Mouse (Mus musculus) liver, adult 2 months (tissue): ENCODE measurements around the gene Muc5ac. TPM values are rescaled to one million over a fixed set of nuclear protein-coding genes. Genes with fewer than 3 reads are reported as not detected.

Experiments used
- DNase-seq: peaks from one replicate; pipeline ENCODE4 v3.0.0-alpha.2; 2011; ENCODE audit warnings: low read depth, low spot score; ENCODE audit errors: extremely low read depth
- H3K27ac ChIP-seq: fragments of 200-500 bp; replicated peaks from 2 replicates; pipeline ENCODE4 v1.5.1; 2012; ENCODE audit warnings: low read depth, mild to moderate bottlenecking, control low read depth, inconsistent platforms, low read length; ENCODE audit not compliant: insufficient read depth
- H3K27me3 ChIP-seq: fragments of 200-500 bp; 2 replicates; pipeline ENCODE4 v1.6.1; 2012; ENCODE audit warnings: mild to moderate bottlenecking, moderate library complexity, low read length, inconsistent platforms; ENCODE audit not compliant: control insufficient read depth, insufficient read depth
- H3K36me3 ChIP-seq: fragments of 200-500 bp; 2 replicates; pipeline ENCODE4 v1.6.1; 2012; ENCODE audit warnings: low read length, inconsistent platforms; ENCODE audit not compliant: control insufficient read depth, insufficient read depth
- H3K4me1 ChIP-seq: fragments of 200-500 bp; 2 replicates; pipeline ENCODE4 v1.6.1; 2011; ENCODE audit warnings: low read length; ENCODE audit not compliant: control insufficient read depth, insufficient read depth
- H3K4me3 ChIP-seq: fragments of 200-500 bp; 2 replicates; pipeline ENCODE4 v1.5.1; 2011; ENCODE audit warnings: low read depth, mild to moderate bottlenecking, control low read depth, low read length, moderate library complexity; ENCODE audit not compliant: insufficient read depth
- H3K79me2 ChIP-seq: fragments of 200-500 bp; 2 replicates; pipeline ENCODE4 v1.6.1; 2012; ENCODE audit warnings: inconsistent platforms, mild to moderate bottlenecking, low read length, moderate library complexity; ENCODE audit not compliant: control insufficient read depth, insufficient read depth
- H3K9ac ChIP-seq: fragments of 200-500 bp; 2 replicates; pipeline ENCODE4 v1.6.1; 2012; ENCODE audit warnings: low read depth, mild to moderate bottlenecking, control low read depth, inconsistent platforms, low read length
- CTCF ChIP-seq: fragments of 200-500 bp; IDR thresholded peaks from 2 replicates; pipeline ENCODE4 v1.5.1; 2011; ENCODE audit warnings: low read depth, low read length, control low read depth
- POLR2A ChIP-seq: fragments of 200-500 bp; IDR thresholded peaks from 2 replicates; pipeline ENCODE4 v1.6.1; 2011; ENCODE audit warnings: low read length, control low read depth; ENCODE audit not compliant: insufficient read depth; ENCODE audit errors: extremely low read depth
- WGBS: fragments of 180-500 bp; shearing (Covaris S2); methylation state at CpG from one replicate; pipeline ENCODE4 v1.1.7; 2018; 5-methylcytosine and 5-hydroxymethylcytosine counted together
- polyA plus RNA-seq: library from polyadenylated mRNA; depleted of rRNA; stranded (reverse); fragments of >200 nt; gene quantifications from 2 replicates; pipeline ENCODE4 v1.2.3, GENCODE M21; 2012
- total RNA-seq: library from RNA; depleted of rRNA; stranded (reverse); fragments of >200 nt; gene quantifications from 2 replicates; pipeline ENCODE4 v1.2.3, GENCODE M21; 2014

Muc5ac gene
- total and polyA plus RNA-seq, 2 experiments = 0.01 TPM; not detected in 1

DNA sequence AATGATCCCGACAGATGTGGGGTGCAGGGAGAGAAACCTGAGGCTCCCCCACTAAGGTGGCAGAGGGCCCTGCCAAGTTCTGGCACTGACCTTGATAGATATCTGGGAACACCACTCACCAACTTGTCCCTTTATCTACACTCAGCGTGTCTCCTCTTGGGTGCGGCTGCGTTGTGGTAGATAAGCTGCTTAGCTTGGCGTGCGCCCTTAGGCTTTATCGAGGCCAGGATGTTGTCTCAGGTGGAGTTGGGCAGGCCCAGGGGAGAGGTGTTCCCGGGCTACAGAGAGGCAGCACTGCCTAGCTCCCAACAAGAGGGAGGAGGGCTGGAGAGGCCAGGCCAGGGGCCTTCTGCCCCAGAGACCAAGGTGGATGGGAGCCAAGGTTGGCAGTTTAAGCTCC, 17.8 kb upstream of the Muc5ac start:
- TF ChIP-seq CTCF = no peak
- TF ChIP-seq POLR2A = no peak
- 59% methylated on average over 8 of the region's 8 CpGs for WGBS
- H3K9ac ChIP-seq = no peak overlapping the region
- H3K4me1 ChIP-seq = no peaks in the 10 kb centered on the region
- H3K36me3 ChIP-seq = no peaks in the 10 kb centered on the region
- no peak overlapping the region for H3K4me3 ChIP-seq
- no peaks in the 10 kb centered on the region for H3K79me2 ChIP-seq
- H3K27me3 ChIP-seq = no peaks in the 10 kb centered on the region
- no peak for DNase-seq
- H3K27ac ChIP-seq = no peak overlapping the region

DNA sequence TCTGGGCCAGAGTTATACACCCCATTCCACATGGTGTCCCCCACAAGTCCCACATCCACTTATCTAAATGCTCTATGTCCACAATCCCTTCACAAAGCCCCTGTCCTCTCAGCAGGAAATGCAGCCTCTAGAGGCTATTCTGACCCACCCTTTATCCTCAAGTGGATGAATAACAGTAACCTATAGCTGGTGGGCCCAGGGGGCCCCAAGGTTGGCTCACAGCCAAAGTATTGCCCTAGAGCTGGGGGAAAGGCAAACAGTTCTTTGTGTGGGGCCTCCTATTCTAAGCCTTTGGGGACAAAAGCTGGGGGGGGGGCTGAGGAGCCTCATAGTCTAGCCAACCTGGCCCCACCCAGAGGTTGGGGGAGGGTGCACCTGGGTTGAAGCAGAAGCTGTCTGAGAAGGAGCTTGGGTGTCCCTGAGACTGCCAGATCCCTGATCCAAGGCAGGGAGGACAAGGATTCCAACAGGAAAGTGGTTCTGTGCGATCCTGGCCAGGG, 16.7 kb upstream of the Muc5ac start:
- Histone ChIP-seq H3K79me2 (no peaks in the 10 kb centered on the region), H3K4me1 (no peaks in the 10 kb centered on the region), H3K4me3 (no peak overlapping the region), H3K27ac (no peak overlapping the region), H3K27me3 (no peaks in the 10 kb centered on the region), H3K9ac (no peak overlapping the region), H3K36me3 (no peaks in the 10 kb centered on the region)
- 47% methylated on average over 1 of the region's 1 CpGs for WGBS
- TF ChIP-seq CTCF = no peak
- no peak for TF ChIP-seq POLR2A
- no peak for DNase-seq

DNA sequence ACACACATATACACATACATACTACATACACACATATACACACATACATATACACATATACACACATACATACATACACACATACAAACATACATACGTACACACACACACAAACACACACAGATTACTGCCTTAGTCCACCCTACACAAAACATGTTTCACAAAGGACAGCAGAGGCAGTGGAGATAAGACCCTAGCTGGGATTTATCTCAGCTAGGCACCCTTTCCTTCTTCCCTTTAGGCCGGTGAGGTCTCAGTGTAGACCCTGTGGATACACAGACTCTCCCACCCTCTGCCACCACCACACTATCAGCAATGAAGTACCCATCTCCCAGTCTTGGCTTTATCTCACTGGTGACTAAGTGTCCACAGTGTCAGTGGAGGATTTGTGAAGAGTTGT, 13.9 kb upstream of the Muc5ac start:
- Histone ChIP-seq H3K36me3 (no peaks in the 10 kb centered on the region), H3K27me3 (0 out of 2 replicates have a peak, but pooled peaks cover 2% of the 10 kb centered on the region), H3K4me1 (no peaks in the 10 kb centered on the region), H3K27ac (no peak overlapping the region), H3K9ac (no peak overlapping the region), H3K79me2 (no peaks in the 10 kb centered on the region), H3K4me3 (no peak overlapping the region)
- no peak for TF ChIP-seq CTCF
- TF ChIP-seq POLR2A = no peak
- no peak for DNase-seq
- WGBS = 85% methylated on average over 2 of the region's 2 CpGs

DNA sequence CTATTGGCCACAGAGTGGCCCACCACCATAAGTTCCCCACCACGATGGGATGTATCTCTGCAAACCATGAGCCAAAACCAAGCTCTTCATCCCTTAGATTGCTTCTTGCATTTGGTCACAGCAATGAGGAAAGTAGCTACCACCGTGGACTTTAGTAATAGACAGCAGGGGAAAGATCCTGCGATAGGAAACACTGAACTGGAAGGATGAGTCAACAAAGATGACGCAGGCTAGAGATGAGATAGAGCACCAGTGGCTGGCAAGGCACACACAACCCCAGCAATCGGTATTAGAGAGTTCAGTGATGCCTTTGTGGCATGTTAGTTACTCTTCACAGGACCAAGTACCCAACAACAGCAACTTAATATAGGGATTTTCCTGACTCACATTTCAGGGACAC, 12.6 kb upstream of the Muc5ac start:
- H3K36me3 ChIP-seq = no peaks in the 10 kb centered on the region
- H3K27me3 ChIP-seq = 0 out of 2 replicates have a peak, but pooled peaks cover 6% of the 10 kb centered on the region
- TF ChIP-seq POLR2A = no peak
- TF ChIP-seq CTCF = no peak
- WGBS = 79% methylated on average over 5 of the region's 5 CpGs
- H3K4me1 ChIP-seq = no peaks in the 10 kb centered on the region
- H3K79me2 ChIP-seq = no peaks in the 10 kb centered on the region
- H3K27ac ChIP-seq = no peak overlapping the region
- DNase-seq = no peak
- H3K4me3 ChIP-seq = no peak overlapping the region
- no peak overlapping the region for H3K9ac ChIP-seq

DNA sequence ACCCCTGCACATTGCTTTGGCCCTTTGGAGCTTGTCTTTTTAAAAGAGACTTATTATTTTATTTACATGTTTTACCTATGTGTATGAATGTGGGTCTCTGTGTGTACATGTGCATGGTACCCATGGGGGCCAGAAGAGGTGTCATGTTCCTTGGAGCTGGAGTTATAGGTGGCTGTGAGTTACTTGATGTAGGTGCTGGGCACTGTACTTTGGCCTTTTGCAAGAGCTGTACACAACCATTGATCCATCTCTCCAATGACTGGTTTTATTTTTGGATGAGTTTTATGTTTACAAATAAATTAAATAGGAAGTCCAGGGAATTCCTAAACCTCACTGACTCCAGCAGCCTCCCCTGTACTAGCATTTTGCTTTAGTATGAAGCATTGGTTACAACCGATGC, 5.5 kb downstream of the Muc5ac start:
- 53% methylated on average over 1 of the region's 1 CpGs for WGBS
- Histone ChIP-seq H3K9ac (no peak overlapping the region), H3K36me3 (no peaks in the 10 kb centered on the region), H3K4me3 (no peak overlapping the region), H3K27me3 (peaks cover 2% of the 10 kb centered on the region; the same call in 1 of the 2 replicates), H3K4me1 (peaks cover 9% of the 10 kb centered on the region), H3K79me2 (no peaks in the 10 kb centered on the region), H3K27ac (peak overlapping the region; percentile 52)
- no peak for TF ChIP-seq POLR2A
- no peak for TF ChIP-seq CTCF
- peak; percentile 94 for DNase-seq

DNA sequence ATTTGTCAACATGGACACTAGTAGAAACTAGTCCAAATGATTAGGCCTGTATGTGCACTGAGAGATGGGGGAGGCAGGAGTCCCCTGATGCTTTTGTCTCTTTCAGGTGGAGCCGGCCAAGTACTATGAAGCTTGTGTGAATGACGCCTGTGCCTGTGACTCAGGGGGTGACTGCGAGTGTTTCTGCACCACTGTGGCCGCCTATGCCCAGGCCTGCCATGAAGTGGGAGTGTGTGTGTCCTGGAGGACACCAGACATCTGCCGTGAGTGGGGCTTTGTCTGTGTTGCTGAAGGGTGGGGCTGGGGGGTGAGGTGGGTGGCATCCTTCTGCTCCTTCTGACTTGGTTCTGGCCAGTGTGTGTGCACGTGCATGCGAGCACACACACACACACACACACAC, 14.4 kb downstream of the Muc5ac start:
- Histone ChIP-seq H3K27me3 (0 out of 2 replicates have a peak, but pooled peaks cover 2% of the 10 kb centered on the region), H3K4me1 (no peaks in the 10 kb centered on the region), H3K36me3 (no peaks in the 10 kb centered on the region), H3K27ac (no peak overlapping the region), H3K79me2 (no peaks in the 10 kb centered on the region), H3K9ac (no peak overlapping the region), H3K4me3 (no peak overlapping the region)
- DNase-seq = no peak
- 88% methylated on average over 7 of the region's 7 CpGs for WGBS
- no peak for TF ChIP-seq CTCF
- no peak for TF ChIP-seq POLR2A
